Mouse (Mus musculus) limb, embryonic 14.5 days (tissue): Measurements from ENCODE around the gene Capn15. TPM values are rescaled to one million over a fixed set of nuclear protein-coding genes. Genes with fewer than 3 reads are reported as not detected.

Experiments used
- ATAC-seq: fragments of 200-750 bp; cut with Nextera tagmentation; 2 replicates; pipeline ENCODE4 v1.8.0; 2017; ENCODE audit warnings: low read depth, moderate number of reproducible peaks, moderate TSS enrichment; ENCODE audit not compliant: low FRiP score
- DNase-seq: peaks from one replicate; pipeline ENCODE4 v3.0.0-alpha.2; 2015; ENCODE audit warnings: low spot score
- H3K27ac ChIP-seq: fragments of 300-500 bp; sonication (generic); replicated peaks from 2 replicates; pipeline ENCODE4 v1.5.1; 2014; ENCODE audit warnings: low read depth, mild to moderate bottlenecking, low read length, moderate library complexity, mixed read lengths
- H3K27me3 ChIP-seq: fragments of 300-500 bp; sonication (generic); 2 replicates; pipeline ENCODE4 v1.6.1; 2014; ENCODE audit warnings: low read length, mixed read lengths; ENCODE audit not compliant: control insufficient read depth, insufficient read depth
- H3K36me3 ChIP-seq: fragments of 300-500 bp; sonication (generic); 2 replicates; pipeline ENCODE4 v1.6.1; 2014; ENCODE audit warnings: mild to moderate bottlenecking, low read length, moderate library complexity, mixed read lengths; ENCODE audit not compliant: control insufficient read depth, insufficient read depth
- H3K4me1 ChIP-seq: fragments of 300-500 bp; sonication (generic); 2 replicates; pipeline ENCODE4 v1.6.1; 2014; ENCODE audit warnings: antibody characterized with exemption, low read length, mixed read lengths; ENCODE audit not compliant: control insufficient read depth, insufficient read depth
- H3K4me2 ChIP-seq: fragments of 300-500 bp; sonication (generic); replicated peaks from 2 replicates; pipeline ENCODE4 v1.6.1; 2014; ENCODE audit warnings: low read depth, mild to moderate bottlenecking, low read length, moderate library complexity; ENCODE audit not compliant: severe bottlenecking
- H3K4me3 ChIP-seq: fragments of 300-500 bp; sonication (generic); replicated peaks from 2 replicates; pipeline ENCODE4 v1.5.1; 2014; ENCODE audit warnings: low read length
- H3K9ac ChIP-seq: fragments of 300-500 bp; sonication (generic); 2 replicates; pipeline ENCODE4 v1.6.1; 2014; ENCODE audit warnings: mild to moderate bottlenecking, low read depth, low read length, moderate library complexity; ENCODE audit not compliant: severe bottlenecking
- H3K9me3 ChIP-seq: fragments of 300-500 bp; sonication (generic); 2 replicates; pipeline ENCODE4 v1.6.1; 2016; ENCODE audit warnings: low read length; ENCODE audit not compliant: control insufficient read depth
- POLR2A ChIP-seq: fragments of 200-500 bp; IDR thresholded peaks from 2 replicates; pipeline ENCODE4 v1.8.0; 2012; ENCODE audit warnings: inconsistent platforms, mild to moderate bottlenecking, moderate library complexity, borderline replicate concordance; ENCODE audit not compliant: insufficient read depth, insufficient read length; ENCODE audit errors: extremely low read depth
- WGBS: fragments of 180-500 bp; shearing (Covaris S2); extraction: QIAGEN DNeasy Blood & Tissue Kit; methylation state at CpG from one replicate; pipeline ENCODE4 v1.1.7; 2014; 5-methylcytosine and 5-hydroxymethylcytosine counted together
- polyA plus RNA-seq, 2 experiments: library from polyadenylated mRNA; depleted of rRNA in 1 of 2; stranded (reverse) in 1 of 2; unstranded in 1 of 2; fragments of >200 nt; fragmentation: Nextera tagmentation in 1 of 2; extraction: Ambion mirVana in 1 of 2; gene quantifications; 2 replicates each; pipeline versions ENCODE4 v1.2.1 to v1.2.3; 2012 to 2014

Gene Capn15
- polyA plus RNA-seq, 2 experiments: 31.0 to 50.1 TPM

- H3K9me3 ChIP-seq: no peaks in the 10 kb centered on the region
- H3K9ac ChIP-seq: no peak overlapping the region
- no peaks in the 10 kb centered on the region for H3K27me3 ChIP-seq
- H3K4me3 ChIP-seq: no peak overlapping the region
- no peak overlapping the region for H3K27ac ChIP-seq
- 91% methylated on average over 4 of the region's 4 CpGs for WGBS
- no peak overlapping the region for H3K4me2 ChIP-seq
- TF ChIP-seq POLR2A: no peak
- DNase-seq: no peak
- H3K4me1 ChIP-seq: no peaks in the 10 kb centered on the region
- peaks cover 17% of the 10 kb centered on the region for H3K36me3 ChIP-seq
- ATAC-seq: no peak
These were observed 73.8 kb downstream of the Capn15 start for GRCm38 (mm10) chr17:25911816-25912215.

Other genes starting within 250 kb of the Capn15 start
Only the 30 nearest of the 32 such genes appear.
- 24.9 and 26.0 TPM in 2 replicates for gene Narfl, start 212.0 kb downstream of the Capn15 start, polyA plus RNA-seq (2012; rRNA removed)
- 24.2 and 26.1 TPM in 2 replicates for gene Narfl, start 212.0 kb downstream of the Capn15 start, polyA plus RNA-seq (2014; fragmentation: Nextera tagmentation; extraction: Ambion mirVana)
- gene Haghl, start 200.1 kb downstream of the Capn15 start, polyA plus RNA-seq (2012; rRNA removed): 113 and 119 TPM in 2 replicates
- 69.3 and 78.0 TPM in 2 replicates for gene Haghl, start 200.1 kb downstream of the Capn15 start, polyA plus RNA-seq (2014; fragmentation: Nextera tagmentation; extraction: Ambion mirVana)
- gene Ccdc78, start 199.2 kb downstream of the Capn15 start, polyA plus RNA-seq (2012; rRNA removed): 0.06 and 0.10 TPM in 2 replicates
- gene Ccdc78, start 199.2 kb downstream of the Capn15 start, polyA plus RNA-seq (2014; fragmentation: Nextera tagmentation; extraction: Ambion mirVana): not detected in 2 replicates
- gene Fam173a, start 192.9 kb downstream of the Capn15 start, polyA plus RNA-seq (2012; rRNA removed): 114 and 117 TPM in 2 replicates
- gene Fam173a, start 192.9 kb downstream of the Capn15 start, polyA plus RNA-seq (2014; fragmentation: Nextera tagmentation; extraction: Ambion mirVana): 72.5 and 73.8 TPM in 2 replicates
- not detected in 2 replicates for gene AC134908.4, start 190.1 kb downstream of the Capn15 start, polyA plus RNA-seq (2012; rRNA removed)
- 0.30 TPM in 1 of 2 replicates, not detected in the other for gene AC134908.4, start 190.1 kb downstream of the Capn15 start, polyA plus RNA-seq (2014; fragmentation: Nextera tagmentation; extraction: Ambion mirVana)
- gene Metrn, start 188.7 kb downstream of the Capn15 start, polyA plus RNA-seq (2012; rRNA removed): 83.6 and 119 TPM in 2 replicates
- 10.5 and 12.6 TPM in 2 replicates for gene Metrn, start 188.7 kb downstream of the Capn15 start, polyA plus RNA-seq (2014; fragmentation: Nextera tagmentation; extraction: Ambion mirVana)
- gene Fbxl16, start 176.7 kb downstream of the Capn15 start, polyA plus RNA-seq (2012; rRNA removed): 6.5 and 12.2 TPM in 2 replicates
- gene Fbxl16, start 176.7 kb downstream of the Capn15 start, polyA plus RNA-seq (2014; fragmentation: Nextera tagmentation; extraction: Ambion mirVana): 2.0 and 2.5 TPM in 2 replicates
- 45.1 and 56.1 TPM in 2 replicates for gene Wdr24, start 162.2 kb downstream of the Capn15 start, polyA plus RNA-seq (2012; rRNA removed)
- gene Wdr24, start 162.2 kb downstream of the Capn15 start, polyA plus RNA-seq (2014; fragmentation: Nextera tagmentation; extraction: Ambion mirVana): 26.0 and 27.7 TPM in 2 replicates
- 64.4 and 79.2 TPM in 2 replicates for gene Jmjd8, start 156.9 kb downstream of the Capn15 start, polyA plus RNA-seq (2012; rRNA removed)
- 41.5 and 46.3 TPM in 2 replicates for gene Jmjd8, start 156.9 kb downstream of the Capn15 start, polyA plus RNA-seq (2014; fragmentation: Nextera tagmentation; extraction: Ambion mirVana)
- 335 and 338 TPM in 2 replicates for gene Stub1, start 152.4 kb downstream of the Capn15 start, polyA plus RNA-seq (2012; rRNA removed)
- gene Stub1, start 152.4 kb downstream of the Capn15 start, polyA plus RNA-seq (2014; fragmentation: Nextera tagmentation; extraction: Ambion mirVana): 349 and 350 TPM in 2 replicates
- gene Rhbdl1, start 148.5 kb downstream of the Capn15 start, polyA plus RNA-seq (2012; rRNA removed): 11.7 and 12.9 TPM in 2 replicates
- 1.9 and 2.3 TPM in 2 replicates for gene Rhbdl1, start 148.5 kb downstream of the Capn15 start, polyA plus RNA-seq (2014; fragmentation: Nextera tagmentation; extraction: Ambion mirVana)
- gene Gm20683, start 144.0 kb downstream of the Capn15 start, polyA plus RNA-seq (2012; rRNA removed): 13.0 and 19.4 TPM in 2 replicates
- 2.2 and 2.5 TPM in 2 replicates for gene Gm20683, start 144.0 kb downstream of the Capn15 start, polyA plus RNA-seq (2014; fragmentation: Nextera tagmentation; extraction: Ambion mirVana)
- 101 and 126 TPM in 2 replicates for gene Rhot2, start 140.9 kb downstream of the Capn15 start, polyA plus RNA-seq (2012; rRNA removed)
- gene Rhot2, start 140.9 kb downstream of the Capn15 start, polyA plus RNA-seq (2014; fragmentation: Nextera tagmentation; extraction: Ambion mirVana): 10.6 and 16.9 TPM in 2 replicates
- gene Wdr90, start 124.3 kb downstream of the Capn15 start, polyA plus RNA-seq (2012; rRNA removed): 68.0 and 90.0 TPM in 2 replicates
- 18.1 and 22.1 TPM in 2 replicates for gene Wdr90, start 124.3 kb downstream of the Capn15 start, polyA plus RNA-seq (2014; fragmentation: Nextera tagmentation; extraction: Ambion mirVana)
- gene Mcrip2, start 117.0 kb downstream of the Capn15 start, polyA plus RNA-seq (2012; rRNA removed): 12.3 and 13.1 TPM in 2 replicates
- 13.4 and 20.2 TPM in 2 replicates for gene Mcrip2, start 117.0 kb downstream of the Capn15 start, polyA plus RNA-seq (2014; fragmentation: Nextera tagmentation; extraction: Ambion mirVana)
- gene Mettl26, start 110.7 kb downstream of the Capn15 start, polyA plus RNA-seq (2012; rRNA removed): 61.7 and 62.9 TPM in 2 replicates
- gene Mettl26, start 110.7 kb downstream of the Capn15 start, polyA plus RNA-seq (2014; fragmentation: Nextera tagmentation; extraction: Ambion mirVana): 51.4 and 52.0 TPM in 2 replicates
- gene Wfikkn1, start 104.9 kb downstream of the Capn15 start, polyA plus RNA-seq (2012; rRNA removed): 1.2 and 1.4 TPM in 2 replicates
- 0.68 and 0.77 TPM in 2 replicates for gene Wfikkn1, start 104.9 kb downstream of the Capn15 start, polyA plus RNA-seq (2014; fragmentation: Nextera tagmentation; extraction: Ambion mirVana)
- 53.3 and 73.6 TPM in 2 replicates for gene Rab40c, start 66.1 kb downstream of the Capn15 start, polyA plus RNA-seq (2012; rRNA removed)
- gene Rab40c, start 66.1 kb downstream of the Capn15 start, polyA plus RNA-seq (2014; fragmentation: Nextera tagmentation; extraction: Ambion mirVana): 20.8 and 23.2 TPM in 2 replicates
- 95.4 and 141 TPM in 2 replicates for gene Pigq, start 40.9 kb downstream of the Capn15 start, polyA plus RNA-seq (2012; rRNA removed)
- gene Pigq, start 40.9 kb downstream of the Capn15 start, polyA plus RNA-seq (2014; fragmentation: Nextera tagmentation; extraction: Ambion mirVana): 48.7 and 48.8 TPM in 2 replicates
- gene Nhlrc4, start 40.8 kb downstream of the Capn15 start, polyA plus RNA-seq (2012; rRNA removed): 0.10 TPM in 2 replicates
- gene Nhlrc4, start 40.8 kb downstream of the Capn15 start, polyA plus RNA-seq (2014; fragmentation: Nextera tagmentation; extraction: Ambion mirVana): not detected in 2 replicates
- gene A930017K11Rik, start 33.2 kb downstream of the Capn15 start, polyA plus RNA-seq (2012; rRNA removed): 0.25 and 0.26 TPM in 2 replicates
- gene A930017K11Rik, start 33.2 kb downstream of the Capn15 start, polyA plus RNA-seq (2014; fragmentation: Nextera tagmentation; extraction: Ambion mirVana): 0.23 and 0.35 TPM in 2 replicates
- gene Rab11fip3, start 83.8 kb upstream of the Capn15 start, polyA plus RNA-seq (2012; rRNA removed): 39.0 and 47.9 TPM in 2 replicates
- 17.8 and 18.0 TPM in 2 replicates for gene Rab11fip3, start 83.8 kb upstream of the Capn15 start, polyA plus RNA-seq (2014; fragmentation: Nextera tagmentation; extraction: Ambion mirVana)
- 32.5 and 34.7 TPM in 2 replicates for gene Decr2, start 104.5 kb upstream of the Capn15 start, polyA plus RNA-seq (2012; rRNA removed)
- 19.0 and 23.3 TPM in 2 replicates for gene Decr2, start 104.5 kb upstream of the Capn15 start, polyA plus RNA-seq (2014; fragmentation: Nextera tagmentation; extraction: Ambion mirVana)
- gene Nme4, start 109.8 kb upstream of the Capn15 start, polyA plus RNA-seq (2012; rRNA removed): 133 and 176 TPM in 2 replicates
- 104 and 106 TPM in 2 replicates for gene Nme4, start 109.8 kb upstream of the Capn15 start, polyA plus RNA-seq (2014; fragmentation: Nextera tagmentation; extraction: Ambion mirVana)
- 4.3 and 6.5 TPM in 2 replicates for gene Tmem8, start 127.5 kb upstream of the Capn15 start, polyA plus RNA-seq (2012; rRNA removed)
- 1.1 and 1.2 TPM in 2 replicates for gene Tmem8, start 127.5 kb upstream of the Capn15 start, polyA plus RNA-seq (2014; fragmentation: Nextera tagmentation; extraction: Ambion mirVana)
- 96.1 and 98.9 TPM in 2 replicates for gene Mrpl28, start 137.7 kb upstream of the Capn15 start, polyA plus RNA-seq (2012; rRNA removed)
- gene Mrpl28, start 137.7 kb upstream of the Capn15 start, polyA plus RNA-seq (2014; fragmentation: Nextera tagmentation; extraction: Ambion mirVana): 179 and 182 TPM in 2 replicates
- 35.0 and 36.1 TPM in 2 replicates for gene Axin1, start 152.9 kb upstream of the Capn15 start, polyA plus RNA-seq (2012; rRNA removed)
- gene Axin1, start 152.9 kb upstream of the Capn15 start, polyA plus RNA-seq (2014; fragmentation: Nextera tagmentation; extraction: Ambion mirVana): 22.3 and 27.7 TPM in 2 replicates
- gene Pdia2, start 213.3 kb upstream of the Capn15 start, polyA plus RNA-seq (2012; rRNA removed): 0.33 and 0.51 TPM in 2 replicates
- 0.34 TPM in 1 of 2 replicates, not detected in the other for gene Pdia2, start 213.3 kb upstream of the Capn15 start, polyA plus RNA-seq (2014; fragmentation: Nextera tagmentation; extraction: Ambion mirVana)
- gene Rgs11, start 217.2 kb upstream of the Capn15 start, polyA plus RNA-seq (2012; rRNA removed): 13.9 and 17.0 TPM in 2 replicates
- 5.3 and 8.4 TPM in 2 replicates for gene Rgs11, start 217.2 kb upstream of the Capn15 start, polyA plus RNA-seq (2014; fragmentation: Nextera tagmentation; extraction: Ambion mirVana)
- 7.0 and 8.3 TPM in 2 replicates for gene Arhgdig, start 222.0 kb upstream of the Capn15 start, polyA plus RNA-seq (2012; rRNA removed)
- 10.0 and 11.6 TPM in 2 replicates for gene Arhgdig, start 222.0 kb upstream of the Capn15 start, polyA plus RNA-seq (2014; fragmentation: Nextera tagmentation; extraction: Ambion mirVana)